In genomic region chr5:105301531-105301930, GRCm38 (mm10) we compare ENCODE assay signal across 17 mouse cellular contexts. TPM values are rescaled to one million over a fixed set of nuclear protein-coding genes. Genes with fewer than 3 reads are reported as not detected.
A peak's percentile ranks its signal among the peaks of the same experiment; 100 is the strongest.
DNase-seq lines count a peak whose midpoint lies in the region; ATAC-seq lines count a peak whose summit lies in the region.
"Had no signal": no experiment of that assay in that cellular context is flagged by ENCODE, and none has a peak within 500 bp of the region (broad histone marks: within the 10 kb centered on the region; RNA-seq: fewer than 3 reads in every experiment).

No protein-coding gene starts in this region.

- peak overlapping the region; percentile 85 for H3K27ac ChIP-seq in heart, embryonic 13.5 days (replicated peaks)
- H3K27ac ChIP-seq: hindbrain, embryonic 10.5 days; midbrain, embryonic 13.5 days had no signal

- peaks cover 36% of the 10 kb centered on the region for H3K4me1 ChIP-seq in heart, embryonic 13.5 days
- H3K4me1 ChIP-seq: hindbrain, embryonic 10.5 days; midbrain, embryonic 13.5 days had no signal

- H3K36me3 ChIP-seq in heart, embryonic 13.5 days = no peaks in the 10 kb centered on the region
- H3K36me3 ChIP-seq: G1E; hindbrain, embryonic 10.5 days; midbrain, embryonic 13.5 days had no signal

- no peak overlapping the region for H3K4me2 ChIP-seq in heart, embryonic 13.5 days
- H3K4me2 ChIP-seq: liver, embryonic 11.5 days; midbrain, embryonic 13.5 days had no signal

- peak; percentile 74; the same call in 1 of the 2 replicates for ATAC-seq in heart, embryonic 13.5 days (ENCODE audit: extremely low read depth, insufficient number of reproducible peaks, low FRiP score, low TSS enrichment)
- ATAC-seq: midbrain, embryonic 13.5 days had no signal

- no peaks in the 10 kb centered on the region for H3K9me3 ChIP-seq in heart, embryonic 13.5 days
- H3K9me3 ChIP-seq: hindbrain, embryonic 10.5 days; midbrain, embryonic 13.5 days had no signal

- WGBS in heart, embryonic 13.5 days = 5% methylated on average over 2 of the region's 2 CpGs

- peak overlapping the region; percentile 33; the same call in 1 of the 2 replicates for H3K9ac ChIP-seq in heart, embryonic 13.5 days
- H3K9ac ChIP-seq: midbrain, embryonic 13.5 days had no signal

- no peak overlapping the region for H3K4me3 ChIP-seq in heart, embryonic 13.5 days
- H3K4me3 ChIP-seq: hindbrain, embryonic 10.5 days; midbrain, embryonic 13.5 days had no signal

- H3K27me3 ChIP-seq in heart, embryonic 13.5 days (replicated peaks) = no peaks in the 10 kb centered on the region
- H3K27me3 ChIP-seq: midbrain, embryonic 13.5 days had no signal

- intact Hi-C loops in heart, postnatal 25 days (cut with DNase I) = no loop called here
- intact Hi-C loops in left cerebral cortex, postnatal 25 days (cut with DNase I) = no loop called here

- DNase-seq in heart, adult 11 months = peak; percentile 95
- DNase-seq in heart, postnatal 25 days (ENCODE audit: low spot score) = no peak
- DNase-seq in adipocyte (ENCODE audit: low spot score) = peak; percentile 73
- peak; percentile 57 for DNase-seq in kidney, adult 9 months
- DNase-seq in cerebellum, postnatal 10 days = no peak
- no peak for DNase-seq in layer of hippocampus, adult 8-10 months (ENCODE audit: low spot score in 2 of 2)
- DNase-seq in left cerebral cortex, postnatal 25 days (ENCODE audit: low spot score in 2 of 2) = no peak
- DNase-seq: adrenal gland, postnatal 36 days; B cell, adult 2 months; lung, postnatal 14 days had no signal

RNA-seq across cellular contexts. Expression of gene Gbp6, which starts 8.0 kb away (rescaled TPM):
- 1 to 10 TPM; 2.6 to 4.6 TPM for total RNA-seq in heart, postnatal 25 days (2021)
- polyA plus RNA-seq in heart, embryonic 13.5 days (2015; fragmentation: Nextera tagmentation; extraction: Ambion mirVana) = 1.5 and 1.8 TPM in 2 replicates
- 1 to 10 TPM in 3 of 4 experiments, under 1 TPM in 1; 0.99 to 3.7 (median 2.3) TPM for total RNA-seq in layer of hippocampus, adult 8-10 months (2022)
- total RNA-seq in left cerebral cortex, postnatal 25 days (2021) = under 1 TPM in 1 of 2 experiments, not detected in 1; 0.57 TPM
- polyA plus RNA-seq: G1E had no signal

RNA-seq across cellular contexts. Expression of gene Gm43302, which starts 8.0 kb away (rescaled TPM):
- total RNA-seq in heart, postnatal 25 days (2021) = under 1 TPM; 0.31 to 0.42 TPM
- polyA plus RNA-seq in heart, embryonic 13.5 days (2015; fragmentation: Nextera tagmentation; extraction: Ambion mirVana) = 0.05 and 0.17 TPM in 2 replicates
- total RNA-seq in layer of hippocampus, adult 8-10 months (2022) = not detected
- under 1 TPM in 1 of 2 experiments, not detected in 1; 0.34 TPM for total RNA-seq in left cerebral cortex, postnatal 25 days (2021)
- total RNA-seq: adrenal gland, postnatal 36 days had no signal
- polyA plus RNA-seq: G1E; hindbrain, embryonic 10.5 days; intestine, embryonic 14.5 days; liver, embryonic 11.5 days; midbrain, embryonic 13.5 days; neural tube, embryonic 14.5 days had no signal

Comparison
In these comparisons a context has a peak if more than half of its experiments do, and no peak if none do; other contexts are left out.
1. DNase-seq: peak in heart, adult 11 months (single experiment), adipocyte (single experiment) and kidney, adult 9 months (single experiment); none in heart, postnatal 25 days (single experiment), cerebellum, postnatal 10 days (0 of 2), layer of hippocampus, adult 8-10 months (0 of 2) and left cerebral cortex, postnatal 25 days (0 of 2).